Mouse (Mus musculus) cortical plate, adult 2 months (tissue): ENCODE measurements around the gene Plxdc2.

Source experiments
- CTCF ChIP-seq: fragments of 200-500 bp; IDR thresholded peaks from 2 replicates; pipeline ENCODE4 v1.5.1; 2011; ENCODE audit warnings: mild to moderate bottlenecking, control low read depth, low read length; ENCODE audit not compliant: insufficient read depth; ENCODE audit errors: extremely low read depth
- POLR2A ChIP-seq: fragments of 200-500 bp; IDR thresholded peaks from 2 replicates; pipeline ENCODE4 v1.6.1; 2011; ENCODE audit warnings: mild to moderate bottlenecking, low read length, control low read depth; ENCODE audit not compliant: insufficient read depth; ENCODE audit errors: extremely low read depth

DNA sequence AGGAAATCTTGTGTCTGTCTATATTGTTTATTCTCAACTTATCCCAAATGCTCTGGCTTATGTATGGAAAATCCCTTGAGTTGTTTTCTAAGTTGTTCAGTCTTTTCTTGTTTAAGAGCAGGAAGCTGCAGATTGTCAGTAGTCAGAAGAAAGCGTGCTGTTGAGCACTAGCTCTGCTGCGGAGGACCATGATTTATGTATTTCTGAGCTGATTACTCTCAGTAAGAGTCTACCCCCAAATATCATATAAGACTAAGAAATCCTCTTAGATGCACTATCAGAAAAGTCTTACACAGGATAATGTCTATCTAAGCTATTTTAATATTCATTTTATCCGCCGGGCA is 95.5 kb downstream of the Plxdc2 start:
- TF ChIP-seq POLR2A (no peak), CTCF (no peak)
